Mouse (Mus musculus) lung, embryonic 15.5 days (tissue): ENCODE results near the gene Cyp2e1. TPM values are rescaled to one million over a fixed set of nuclear protein-coding genes. Genes with fewer than 3 reads are reported as not detected.

Source experiments
- ATAC-seq: fragments of 200-750 bp; cut with Nextera tagmentation; 2 replicates; pipeline ENCODE4 v1.8.0; 2017; ENCODE audit warnings: moderate number of reproducible peaks, borderline replicate concordance; ENCODE audit not compliant: low FRiP score, low TSS enrichment; ENCODE audit errors: extremely low read depth
- H3K27ac ChIP-seq: fragments of 300-500 bp; sonication (generic); 2 replicates; pipeline ENCODE4 v1.5.1; 2015; ENCODE audit warnings: moderate library complexity, mild to moderate bottlenecking, inconsistent platforms
- H3K27me3 ChIP-seq: fragments of 300-500 bp; sonication (generic); 2 replicates; pipeline ENCODE4 v1.6.1; 2015; ENCODE audit warnings: inconsistent platforms
- H3K36me3 ChIP-seq: fragments of 300-500 bp; sonication (generic); 2 replicates; pipeline ENCODE4 v1.6.1; 2015; ENCODE audit warnings: inconsistent platforms
- H3K4me1 ChIP-seq: fragments of 300-500 bp; sonication (generic); 2 replicates; pipeline ENCODE4 v1.6.1; 2015; ENCODE audit warnings: inconsistent platforms
- H3K4me2 ChIP-seq: fragments of 300-500 bp; sonication (generic); 2 replicates; pipeline ENCODE4 v1.6.1; 2015; ENCODE audit warnings: inconsistent platforms, mild to moderate bottlenecking, moderate library complexity
- H3K4me3 ChIP-seq: fragments of 300-500 bp; sonication (generic); 2 replicates; pipeline ENCODE4 v1.5.1; 2015; ENCODE audit warnings: mild to moderate bottlenecking, inconsistent platforms
- H3K9ac ChIP-seq: fragments of 300-500 bp; sonication (generic); 2 replicates; pipeline ENCODE4 v1.6.1; 2015; ENCODE audit warnings: inconsistent platforms
- H3K9me3 ChIP-seq: fragments of 300-500 bp; sonication (generic); 2 replicates; pipeline ENCODE4 v1.6.1; 2016; ENCODE audit warnings: inconsistent platforms
- WGBS: fragments of 180-500 bp; shearing (Covaris S2); methylation state at CpG from one replicate; pipeline ENCODE4 v1.1.7; 2015; 5-methylcytosine and 5-hydroxymethylcytosine counted together
- polyA plus RNA-seq: library from polyadenylated mRNA; unstranded; fragments of >200 nt; fragmentation: Nextera tagmentation; extraction: Ambion mirVana; gene quantifications from 2 replicates; pipeline ENCODE4 v1.2.1, GENCODE M21; 2015

Gene Cyp2e1
- polyA plus RNA-seq, 1 experiment from 2014 or later = 0.10 TPM

- H3K9ac ChIP-seq = no peak overlapping the region
- no peaks in the 10 kb centered on the region for H3K27me3 ChIP-seq
- no peak overlapping the region for H3K27ac ChIP-seq
- no peak overlapping the region for H3K4me3 ChIP-seq
- no peaks in the 10 kb centered on the region for H3K9me3 ChIP-seq
- 43% methylated on average over 4 of the region's 4 CpGs for WGBS
- H3K4me1 ChIP-seq = peaks cover 6% of the 10 kb centered on the region
- ATAC-seq = no peak
- no peaks in the 10 kb centered on the region for H3K36me3 ChIP-seq
- no peak overlapping the region for H3K4me2 ChIP-seq
These were observed 56.6 kb downstream of the Cyp2e1 start for GRCm38 (mm10) chr7:140820173-140820572.

DNA sequence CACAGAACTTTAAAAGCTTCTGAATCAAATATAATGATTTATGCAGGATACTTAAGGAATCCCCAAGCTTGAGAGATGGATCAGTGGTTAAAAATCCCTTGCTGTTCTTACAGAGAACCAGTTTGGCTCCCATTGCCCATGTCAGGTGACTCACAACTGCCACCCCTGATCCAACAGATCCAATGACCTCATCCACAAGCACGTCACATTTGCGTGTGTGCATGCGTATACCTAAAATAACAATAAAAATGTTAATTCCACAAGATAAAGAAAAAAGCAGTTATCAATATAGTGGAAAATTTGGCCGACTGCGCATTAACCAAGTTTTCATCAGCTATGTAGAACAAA lies 57.7 kb downstream of the Cyp2e1 start:
- WGBS = 52% methylated on average over 5 of the region's 5 CpGs
- H3K27ac ChIP-seq = no peak overlapping the region
- no peaks in the 10 kb centered on the region for H3K9me3 ChIP-seq
- H3K4me1 ChIP-seq = peaks cover 6% of the 10 kb centered on the region
- peak overlapping the region; percentile 40 for H3K4me3 ChIP-seq
- H3K27me3 ChIP-seq = no peaks in the 10 kb centered on the region
- ATAC-seq = no peak
- H3K4me2 ChIP-seq = peak overlapping the region; percentile 67
- H3K36me3 ChIP-seq = no peaks in the 10 kb centered on the region
- no peak overlapping the region for H3K9ac ChIP-seq

- no peaks in the 10 kb centered on the region for H3K9me3 ChIP-seq
- H3K9ac ChIP-seq = peak within 1 kb of the TSS; percentile 36; the same call in 1 of the 2 replicates
- peak within 1 kb of the TSS; percentile 67 for H3K4me2 ChIP-seq
- H3K4me3 ChIP-seq = peak within 1 kb of the TSS; percentile 40
- ATAC-seq = peak; percentile 52
- peaks cover 6% of the 10 kb centered on the region for H3K4me1 ChIP-seq
- WGBS = 1% methylated on average over 21 of the region's 21 CpGs
- H3K27ac ChIP-seq = no peak within 1 kb of the TSS
- H3K27me3 ChIP-seq = no peaks in the 10 kb centered on the region
- no peaks in the 10 kb centered on the region for H3K36me3 ChIP-seq
These were observed 58.3 kb downstream of the Cyp2e1 start, which contains the start of gene Zfp941 for GRCm38 (mm10) chr7:140821653-140822329. Gene Zfp941, minus strand, starts transcription at chr7:140822178.

DNA sequence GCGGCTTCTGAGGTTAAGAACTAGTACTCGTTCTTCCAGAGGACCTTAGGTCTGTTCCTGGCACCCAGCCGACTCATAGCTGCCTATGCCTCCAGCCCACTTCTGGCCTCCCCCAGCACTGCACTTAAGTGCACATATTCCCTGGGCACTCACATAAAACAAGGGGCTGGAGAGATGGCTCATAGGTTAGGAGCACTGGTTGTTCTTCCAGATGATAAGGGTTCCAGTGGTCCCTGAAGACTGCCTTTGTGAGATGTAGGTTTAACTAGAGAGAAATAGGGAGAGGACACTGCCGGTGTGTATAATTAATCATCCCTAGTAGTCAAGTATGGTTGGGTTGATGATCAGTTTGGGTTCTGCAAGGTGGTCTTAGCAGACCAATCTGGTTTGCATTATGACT lies 59.2 kb downstream of the Cyp2e1 start:
- WGBS = 84% methylated on average over 4 of the region's 4 CpGs
- Histone ChIP-seq H3K9ac (no peak overlapping the region), H3K36me3 (no peaks in the 10 kb centered on the region), H3K27ac (no peak overlapping the region), H3K4me2 (no peak overlapping the region), H3K27me3 (no peaks in the 10 kb centered on the region), H3K4me3 (no peak overlapping the region), H3K9me3 (no peaks in the 10 kb centered on the region), H3K4me1 (peaks cover 6% of the 10 kb centered on the region)
- ATAC-seq = no peak

Other genes with a start within 250 kb of the Cyp2e1 start
- not detected in 2 replicates for gene Olfr538, start 195.9 kb upstream of the Cyp2e1 start, polyA plus RNA-seq
- not detected in 2 replicates for gene Olfr46, start 162.5 kb upstream of the Cyp2e1 start, polyA plus RNA-seq
- gene Olfr61, start 134.8 kb upstream of the Cyp2e1 start, polyA plus RNA-seq = not detected in 2 replicates
- gene Olfr53, start 117.3 kb upstream of the Cyp2e1 start, polyA plus RNA-seq = not detected in 2 replicates
- not detected in 2 replicates for gene Olfr539, start 103.8 kb upstream of the Cyp2e1 start, polyA plus RNA-seq
- gene Olfr45, start 81.8 kb upstream of the Cyp2e1 start, polyA plus RNA-seq = not detected in 2 replicates
- gene Olfr541, start 66.5 kb upstream of the Cyp2e1 start, polyA plus RNA-seq = not detected in 2 replicates
- gene Syce1, start 24.1 kb downstream of the Cyp2e1 start, polyA plus RNA-seq = 0.14 TPM in 1 of 2 replicates, not detected in the other
- 0.52 and 0.59 TPM in 2 replicates for gene Zfp941, start 58.4 kb downstream of the Cyp2e1 start, polyA plus RNA-seq
- gene Urah, start 71.3 kb downstream of the Cyp2e1 start, polyA plus RNA-seq = 4.4 and 5.1 TPM in 2 replicates
- gene Scgb1c1, start 81.8 kb downstream of the Cyp2e1 start, polyA plus RNA-seq = not detected in 2 replicates
- gene Odf3, start 84.1 kb downstream of the Cyp2e1 start, polyA plus RNA-seq = not detected in 2 replicates
- not detected in 2 replicates for gene Gm45785, start 92.6 kb downstream of the Cyp2e1 start, polyA plus RNA-seq
- gene Ric8a, start 93.2 kb downstream of the Cyp2e1 start, polyA plus RNA-seq = 58.2 and 58.8 TPM in 2 replicates
- 35.1 and 41.0 TPM in 2 replicates for gene Bet1l, start 93.8 kb downstream of the Cyp2e1 start, polyA plus RNA-seq
- gene Psmd13, start 118.2 kb downstream of the Cyp2e1 start, polyA plus RNA-seq = 243 and 252 TPM in 2 replicates
- 22.8 and 22.9 TPM in 2 replicates for gene Sirt3, start 118.6 kb downstream of the Cyp2e1 start, polyA plus RNA-seq
- gene Cox8b, start 136.7 kb downstream of the Cyp2e1 start, polyA plus RNA-seq = 6.2 and 8.5 TPM in 2 replicates
- gene Nlrp6, start 157.2 kb downstream of the Cyp2e1 start, polyA plus RNA-seq = 0.26 and 0.72 TPM in 2 replicates
- 18.7 and 21.0 TPM in 2 replicates for gene Pgghg, start 177.7 kb downstream of the Cyp2e1 start, polyA plus RNA-seq
- 2.8 and 4.0 TPM in 2 replicates for gene Ifitm5, start 186.6 kb downstream of the Cyp2e1 start, polyA plus RNA-seq
- gene Gm45717, start 192.2 kb downstream of the Cyp2e1 start, polyA plus RNA-seq = not detected in 2 replicates
- gene Ifitm2, start 192.2 kb downstream of the Cyp2e1 start, polyA plus RNA-seq = 925 and 963 TPM in 2 replicates
- gene Ifitm1, start 203.5 kb downstream of the Cyp2e1 start, polyA plus RNA-seq = 47.1 and 54.5 TPM in 2 replicates
- 238 and 246 TPM in 2 replicates for gene Ifitm3, start 247.0 kb downstream of the Cyp2e1 start, polyA plus RNA-seq